Mouse (Mus musculus) megakaryocyte, embryonic 14.5 days (primary cell): ENCODE measurements around the gene Ccdc9.
"Not testable (repeated sequence)": the region's sequence is repeated elsewhere in the genome, so short reads cannot be mapped to it uniquely, and the experiment has no call there.

Experiments
- FLI1 ChIP-seq: IDR thresholded peaks from 2 replicates; pipeline ENCODE4 v1.6.1; 2012; ENCODE audit warnings: low read length, inconsistent platforms, mixed read lengths
- GATA1 ChIP-seq: IDR thresholded peaks from 3 replicates; pipeline ENCODE4 v1.6.1; 2012; ENCODE audit warnings: mixed read lengths, low read length, inconsistent platforms, borderline replicate concordance

- not testable (repeated sequence) for TF ChIP-seq FLI1, GATA1
Observed at GRCm38 (mm10) chr7:16255963-16256362, 30.6 kb downstream of the Ccdc9 start.
